In genomic region chr17:34187261-34187916, GRCm38 (mm10) we compare ENCODE assay signal across 8 mouse cellular contexts. TPM values are rescaled to one million over a fixed set of nuclear protein-coding genes. Genes with fewer than 3 reads are reported as not detected.
DNase-seq lines count a peak whose midpoint lies in the region; ATAC-seq and TF ChIP-seq lines count a peak whose summit lies in the region.

Gene Tap1, plus strand, starts transcription at chr17:34187553.
Gene Psmb9, minus strand, starts transcription at chr17:34187764.

- TF ChIP-seq EP300 in MEL (IDR thresholded peaks at IDR 0.05; ENCODE audit: low read depth in 1 of 2, low read length in 2 of 2), result no peak

- H3K9ac ChIP-seq in MEL (ENCODE audit: control insufficient read depth, low read depth, low read length, poor library complexity, severe bottlenecking), result peak within 1 kb of the TSS; percentile 92
- H3K9ac ChIP-seq in forebrain, postnatal 0 days, result peak within 1 kb of the TSS; percentile 58
- peak within 1 kb of the TSS; percentile 69 for H3K9ac ChIP-seq in lung, embryonic 15.5 days

- peaks cover 0 to 8% of the 10 kb centered on the region in 2 experiments; a peak in 3 of 4 replicates for H3K36me3 ChIP-seq in MEL (ENCODE audit: control insufficient read depth in 1 of 2, insufficient read depth in 2 of 2, low read length in 2 of 2)
- no peaks in the 10 kb centered on the region for H3K36me3 ChIP-seq in forebrain, postnatal 0 days (ENCODE audit: insufficient read depth)
- no peaks in the 10 kb centered on the region for H3K36me3 ChIP-seq in lung, embryonic 15.5 days

- peaks cover 10% of the 10 kb centered on the region for H3K79me2 ChIP-seq in MEL (ENCODE audit: control insufficient read depth, insufficient read depth, low read length, poor library complexity)

- H3K4me1 ChIP-seq in MEL (ENCODE audit: control insufficient read depth in 1 of 2, insufficient read depth in 2 of 2, low read length in 2 of 2), result peaks cover 16 to 30% of the 10 kb centered on the region in 2 experiments
- H3K4me1 ChIP-seq in cerebellum, adult 2 months (ENCODE audit: control insufficient read depth, insufficient read depth, low read length), result no peaks in the 10 kb centered on the region
- peaks cover 7% of the 10 kb centered on the region; the same call in 1 of the 2 replicates for H3K4me1 ChIP-seq in forebrain, postnatal 0 days (ENCODE audit: insufficient read depth)
- peaks cover 15% of the 10 kb centered on the region for H3K4me1 ChIP-seq in lung, embryonic 15.5 days

- no peaks in the 10 kb centered on the region for H3K27me3 ChIP-seq in MEL (ENCODE audit: control insufficient read depth in 1 of 2, insufficient read depth in 2 of 2, low read length in 2 of 2)
- peaks cover 2% of the 10 kb centered on the region; the same call in 1 of the 2 replicates for H3K27me3 ChIP-seq in cerebellum, adult 2 months (ENCODE audit: control insufficient read depth, insufficient read depth, low read length)
- peaks cover 16% of the 10 kb centered on the region for H3K27me3 ChIP-seq in forebrain, postnatal 0 days (ENCODE audit: insufficient read depth, low read length)
- peaks cover 32% of the 10 kb centered on the region for H3K27me3 ChIP-seq in lung, embryonic 15.5 days

- peak; percentile 98 for ATAC-seq in forebrain, postnatal 0 days
- peak; percentile 95 for ATAC-seq in lung, embryonic 15.5 days (ENCODE audit: borderline replicate concordance, extremely low read depth, low FRiP score, low TSS enrichment)

- peak within 1 kb of the TSS; percentile 90 for H3K4me2 ChIP-seq in forebrain, postnatal 0 days (ENCODE audit: low read depth)
- H3K4me2 ChIP-seq in lung, embryonic 15.5 days, result peak within 1 kb of the TSS; percentile 96

- peak; percentile 98 for DNase-seq in MEL (ENCODE audit: low read depth, low spot score)
- DNase-seq in cerebellum, adult 2 months, result peak; percentile 85 to 88
- DNase-seq in forebrain, postnatal 0 days, result peak; percentile 94
- peak; percentile 98 for DNase-seq in heart, postnatal 4 days
- DNase-seq in layer of hippocampus, adult 8-10 months (ENCODE audit: low spot score in 2 of 2), result peak; percentile 90 to 96
- peak; percentile 95 for DNase-seq in ovary, adult 18-20 months (ENCODE audit: low spot score)
- DNase-seq in thymus, postnatal 0 days (ENCODE audit: low spot score), result peak; percentile 99

- peak within 1 kb of the TSS; percentile 87 for H3K27ac ChIP-seq in MEL (ENCODE audit: control insufficient read depth, low read depth, low read length)
- no peak within 1 kb of the TSS for H3K27ac ChIP-seq in cerebellum, adult 2 months (ENCODE audit: insufficient read depth, low read length)
- H3K27ac ChIP-seq in forebrain, postnatal 0 days (ENCODE audit: low read depth, low read length), result peak within 1 kb of the TSS; percentile 57; the same call in 1 of the 2 replicates
- peak within 1 kb of the TSS; percentile 73 for H3K27ac ChIP-seq in lung, embryonic 15.5 days

- no peak for TF ChIP-seq CTCF in MEL (IDR thresholded peaks at IDR 0.05 in 2 of 3, conservative IDR thresholded peaks at IDR 0.05 in 1 of 3; ENCODE audit: control insufficient read depth in 1 of 3, insufficient read depth in 1 of 3, low read depth in 2 of 3, low read length in 3 of 3, poor library complexity in 1 of 3, severe bottlenecking in 1 of 3)
- TF ChIP-seq CTCF in cerebellum, adult 2 months (IDR thresholded peaks at IDR 0.05; ENCODE audit: borderline replicate concordance, insufficient read depth, low read depth, low read length), result no peak
- TF ChIP-seq CTCF in forebrain, postnatal 0 days (IDR thresholded peaks at IDR 0.05; ENCODE audit: low read depth), result no peak

- peak in 1 of 2 experiments; percentile 74; a peak in 2 of 4 replicates for TF ChIP-seq POLR2A in MEL (IDR thresholded peaks at IDR 0.05; ENCODE audit: control insufficient read depth in 1 of 2, insufficient read depth in 1 of 2, low read depth in 1 of 2, low read length in 2 of 2, poor library complexity in 1 of 2)
- TF ChIP-seq POLR2A in cerebellum, adult 2 months (IDR thresholded peaks at IDR 0.05; ENCODE audit: borderline replicate concordance, insufficient read depth, low read length), result no peak

- H3K9me3 ChIP-seq in MEL (replicated peaks; ENCODE audit: insufficient read depth, low read length), result no peaks in the 10 kb centered on the region
- no peaks in the 10 kb centered on the region for H3K9me3 ChIP-seq in forebrain, postnatal 0 days (ENCODE audit: low read length)
- H3K9me3 ChIP-seq in lung, embryonic 15.5 days, result no peaks in the 10 kb centered on the region

- H3K4me3 ChIP-seq in MEL (ENCODE audit: control insufficient read depth in 1 of 2, insufficient read depth in 1 of 2, low read depth in 2 of 2, low read length in 2 of 2), result peak within 1 kb of the TSS; percentile 79 to 83
- peak within 1 kb of the TSS; percentile 56 for H3K4me3 ChIP-seq in cerebellum, adult 2 months (replicated peaks; ENCODE audit: insufficient read depth, low read depth, low read length)
- H3K4me3 ChIP-seq in forebrain, postnatal 0 days (ENCODE audit: low read depth, low read length), result peak within 1 kb of the TSS; percentile 53
- peak within 1 kb of the TSS; percentile 63 for H3K4me3 ChIP-seq in lung, embryonic 15.5 days

- TF ChIP-seq RAD21 in MEL (IDR thresholded peaks at IDR 0.05; ENCODE audit: low read depth, low read length), result no peak

- under 1% methylated on average over 46 of the region's 46 CpGs for WGBS in cerebellum, adult 2 months
- WGBS in forebrain, postnatal 0 days, result 2% methylated on average over 46 of the region's 46 CpGs
- 0% methylated on average over 46 of the region's 46 CpGs for WGBS in lung, embryonic 15.5 days

TF ChIP-seq in MEL, 35 proteins besides CTCF, POLR2A, EP300 and RAD21:
- TF ChIP-seq MYC (IDR thresholded peaks at IDR 0.05; ENCODE audit: low read depth, low read length) (no peak), NELFE (IDR thresholded peaks at IDR 0.05; ENCODE audit: low read depth, low read length) (peak; percentile 41), MAZ (IDR thresholded peaks at IDR 0.05; ENCODE audit: low read depth, low read length) (peak; percentile 66; the same call in 1 of the 2 replicates), TCF12 (IDR thresholded peaks at IDR 0.05; ENCODE audit: low read depth, low read length) (peak; percentile 4; the same call in 1 of the 2 replicates), TBP (IDR thresholded peaks at IDR 0.05; ENCODE audit: low read depth, low read length) (peak; percentile 26; the same call in 1 of the 2 replicates), GABPA (IDR thresholded peaks at IDR 0.05; ENCODE audit: low read depth, low read length) (no peak), ZNF384 (IDR thresholded peaks at IDR 0.05; ENCODE audit: low read depth, low read length) (no peak), MXI1 (IDR thresholded peaks at IDR 0.05; ENCODE audit: low read depth, low read length) (peak; percentile 52), CHD2 (IDR thresholded peaks at IDR 0.05; ENCODE audit: low read length) (peak; percentile 87), NRF1 (IDR thresholded peaks at IDR 0.05; ENCODE audit: insufficient read depth, low read depth, low read length, poor library complexity, severe bottlenecking) (peak; percentile 73), TAL1 (IDR thresholded peaks at IDR 0.05; ENCODE audit: low read length) (no peak), ELF1 (IDR thresholded peaks at IDR 0.05; ENCODE audit: low read depth, low read length) (no peak), MAX (IDR thresholded peaks at IDR 0.05; ENCODE audit: low read length) (peak; percentile 63; the same call in 1 of the 2 replicates), HCFC1 (IDR thresholded peaks at IDR 0.05; ENCODE audit: low read depth, low read length) (peak; percentile 63), E2F4 (IDR thresholded peaks at IDR 0.05; ENCODE audit: borderline replicate concordance, low read depth, low read length) (peak; percentile 76; the same call in 1 of the 2 replicates), ETS1 (IDR thresholded peaks at IDR 0.05; ENCODE audit: low read depth, low read length) (peak; percentile 58), SIN3A (IDR thresholded peaks at IDR 0.05; ENCODE audit: low read length) (peak; percentile 64)

RNA-seq across cellular contexts. Expression of gene Tap1, which starts in this region (rescaled TPM):
- 24.6 and 30.7 TPM in 2 replicates for total RNA-seq in MEL (2012; rRNA removed)
- polyA plus RNA-seq in MEL (2012; ENCODE audit: insufficient read depth in 1 of 2, insufficient read length in 2 of 2, low read depth in 1 of 2, low replicate concordance in 2 of 2, missing spikeins in 1 of 2), result 10 to 100 TPM in 1 of 2 experiments, not detected in 1; 46.6 TPM
- 2.6 and 2.7 TPM in 2 replicates for polyA plus RNA-seq in cerebellum, adult 2 months (2012; rRNA removed)
- 5.2 and 7.5 TPM in 2 replicates for total RNA-seq in forebrain, postnatal 0 days (2014; rRNA removed)
- 4.6 and 5.0 TPM in 2 replicates for polyA plus RNA-seq in forebrain, postnatal 0 days (2015; fragmentation: Nextera tagmentation; extraction: Ambion mirVana)
- total RNA-seq in heart, postnatal 4 days (2021), result 1 to 10 TPM; 4.8 to 5.4 TPM
- 10 to 100 TPM in 1 of 4 experiments, 1 to 10 TPM in 3; 2.5 to 10.6 (median 5.8) TPM for total RNA-seq in layer of hippocampus, adult 8-10 months (2022)
- 6.7 and 7.6 TPM in 2 replicates for polyA plus RNA-seq in lung, embryonic 15.5 days (2015; fragmentation: Nextera tagmentation; extraction: Ambion mirVana)
- 81.6 and 87.3 TPM in 2 replicates for polyA plus RNA-seq in thymus, postnatal 0 days (2015; fragmentation: Nextera tagmentation; extraction: Ambion mirVana)

RNA-seq across cellular contexts. Expression of gene Psmb9, which starts in this region (rescaled TPM):
- total RNA-seq in MEL (2012; rRNA removed), result 23.3 and 24.9 TPM in 2 replicates
- polyA plus RNA-seq in MEL (2012; ENCODE audit: insufficient read depth in 1 of 2, insufficient read length in 2 of 2, low read depth in 1 of 2, low replicate concordance in 2 of 2, missing spikeins in 1 of 2), result 10 to 100 TPM in 1 of 2 experiments, not detected in 1; 14.7 TPM
- 2.2 and 2.7 TPM in 2 replicates for polyA plus RNA-seq in cerebellum, adult 2 months (2012; rRNA removed)
- total RNA-seq in forebrain, postnatal 0 days (2014; rRNA removed), result 1.2 and 1.9 TPM in 2 replicates
- polyA plus RNA-seq in forebrain, postnatal 0 days (2015; fragmentation: Nextera tagmentation; extraction: Ambion mirVana), result 2.0 and 2.3 TPM in 2 replicates
- total RNA-seq in heart, postnatal 4 days (2021), result 1 to 10 TPM; 2.5 to 3.8 TPM
- 1 to 10 TPM; 3.9 to 9.0 (median 5.8) TPM for total RNA-seq in layer of hippocampus, adult 8-10 months (2022)
- polyA plus RNA-seq in lung, embryonic 15.5 days (2015; fragmentation: Nextera tagmentation; extraction: Ambion mirVana), result 6.5 and 10.8 TPM in 2 replicates
- 251 and 261 TPM in 2 replicates for polyA plus RNA-seq in thymus, postnatal 0 days (2015; fragmentation: Nextera tagmentation; extraction: Ambion mirVana)

Comparison
In these comparisons a context has a peak if more than half of its experiments do, and no peak if none do; other contexts are left out.
1. RNA of gene Psmb9 (polyA plus RNA-seq): 251 to 261 TPM in thymus, postnatal 0 days; 14.7 TPM in MEL, 6.5 to 10.8 TPM in lung, embryonic 15.5 days, 2.2 to 2.7 TPM in cerebellum, adult 2 months and 2.0 to 2.3 TPM in forebrain, postnatal 0 days; every median in the first group is over 10 times any median in the second.
2. Peak in every context shown above with its lines, with median percentiles within 50 percentile points of each other: DNase-seq, H3K4me3 ChIP-seq and H3K9ac ChIP-seq.